Mouse (Mus musculus) gastrocnemius, postnatal 14 days (tissue): ENCODE results near the gene Casp7. TPM values are rescaled to one million over a fixed set of nuclear protein-coding genes. Genes with fewer than 3 reads are reported as not detected.
A peak's percentile ranks its signal among the peaks of the same experiment; 100 is the strongest.
"Not testable (repeated sequence)": the region's sequence is repeated elsewhere in the genome, so short reads cannot be mapped to it uniquely, and the experiment has no call there.

Experiments
- DNase-seq: peaks from one replicate; pipeline ENCODE4 v3.0.0; 2021; ENCODE audit warnings: mixed read lengths
- intact Hi-C: fragments of 180-260 bp; cut with DNase I; formaldehyde crosslinking; loops from one replicate; pipeline ENCODE4 v1.15.1; 2025; ENCODE audit warnings: low total_unique reads
- total RNA-seq, 2 experiments: library from RNA; stranded (reverse); gene quantifications; 2 replicates each; pipeline ENCODE4 v1.2.3; 2021

Gene Casp7
- total RNA-seq, 2 experiments from 2014 or later, result 6.2 to 7.7 TPM

DNA sequence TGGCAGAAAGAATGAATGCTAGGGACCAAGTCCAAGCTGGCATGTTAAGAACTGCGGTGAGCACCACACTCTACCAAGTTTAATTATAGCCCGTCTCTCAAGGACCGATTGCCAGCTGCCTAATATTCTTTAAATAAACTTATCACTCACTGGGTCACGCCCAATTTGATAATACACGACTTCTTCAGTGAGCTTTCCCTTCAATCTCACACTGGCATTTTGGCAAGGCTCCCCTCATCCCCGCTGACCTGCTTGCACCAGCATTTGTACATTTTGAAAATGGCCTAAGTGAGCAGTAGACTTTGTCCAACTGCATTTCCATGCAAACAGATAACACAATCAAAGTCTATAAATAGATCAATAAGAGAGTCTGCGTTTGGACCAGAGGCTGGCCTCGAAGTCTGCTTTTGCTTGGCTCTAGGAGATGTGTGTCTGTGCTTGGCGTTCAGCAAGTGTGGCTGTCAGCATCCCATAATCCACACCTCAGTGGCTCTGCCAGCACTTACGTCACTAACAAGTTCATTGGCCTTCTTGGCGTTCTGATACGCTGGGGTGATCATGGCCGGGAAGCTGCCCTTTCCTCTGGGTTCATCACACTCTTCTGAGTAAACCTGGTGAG is 18.3 kb upstream of the Casp7 start:
- intact Hi-C loops, result no loop called here
- no peak for DNase-seq

GRCm38 (mm10) chr19:56380341-56380740 is 16.6 kb upstream of the Casp7 start:
- intact Hi-C loops, result no loop called here
- DNase-seq, result no peak

GRCm38 (mm10) chr19:56381407-56381806 is 15.5 kb upstream of the Casp7 start:
- no peak for DNase-seq
- intact Hi-C loops, result no loop called here

GRCm38 (mm10) chr19:56385546-56385945 is 11.4 kb upstream of the Casp7 start:
- intact Hi-C loops, result no loop called here
- no peak for DNase-seq

- no peak for DNase-seq
- intact Hi-C loops, result no loop called here
Measured at GRCm38 (mm10) chr19:56386095-56386494, 10.8 kb upstream of the Casp7 start.

GRCm38 (mm10) chr19:56387726-56388302 is 9.1 kb upstream of the Casp7 start:
- no peak for DNase-seq
- intact Hi-C loops, result no loop called here

- DNase-seq, result peak; percentile 51
- intact Hi-C loops, result no loop called here
Measured at GRCm38 (mm10) chr19:56389176-56389575, 7.8 kb upstream of the Casp7 start.

DNA sequence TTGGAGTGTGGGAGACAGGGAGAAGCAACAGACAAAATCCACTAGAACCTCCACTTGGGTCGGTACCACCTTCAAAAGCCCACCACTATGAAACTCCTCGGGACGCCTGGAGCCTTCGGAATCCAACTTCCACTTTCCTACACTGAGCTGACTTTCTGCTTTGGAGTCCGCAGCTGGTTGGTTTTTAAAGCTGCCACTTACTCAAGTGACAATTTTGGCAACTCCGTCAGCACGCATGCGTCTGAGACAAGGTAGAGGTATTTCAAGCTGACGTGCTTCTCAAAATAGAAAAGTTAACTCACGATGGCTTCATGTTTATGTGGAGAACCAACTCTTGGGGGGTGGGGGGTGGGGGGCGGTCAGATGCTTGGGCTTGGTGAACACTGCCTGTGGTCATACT is 7.0 kb upstream of the Casp7 start, which contains the start of gene Nrap:
Gene Nrap, minus strand, starts transcription at position 159 of the 400 bp plus-strand sequence.
- intact Hi-C loops, result no loop called here
- DNase-seq, result peak; percentile 40

GRCm38 (mm10) chr19:56391307-56392046 is 5.5 kb upstream of the Casp7 start:
- DNase-seq, result no peak
- intact Hi-C loops, result no loop called here

GRCm38 (mm10) chr19:56393311-56393866 is 3.5 kb upstream of the Casp7 start:
- no peak for DNase-seq
- intact Hi-C loops, result no loop called here

- intact Hi-C loops, result no loop called here
- no peak for DNase-seq
Measured at GRCm38 (mm10) chr19:56395183-56395935, 1.6 kb upstream of the Casp7 start.

DNA sequence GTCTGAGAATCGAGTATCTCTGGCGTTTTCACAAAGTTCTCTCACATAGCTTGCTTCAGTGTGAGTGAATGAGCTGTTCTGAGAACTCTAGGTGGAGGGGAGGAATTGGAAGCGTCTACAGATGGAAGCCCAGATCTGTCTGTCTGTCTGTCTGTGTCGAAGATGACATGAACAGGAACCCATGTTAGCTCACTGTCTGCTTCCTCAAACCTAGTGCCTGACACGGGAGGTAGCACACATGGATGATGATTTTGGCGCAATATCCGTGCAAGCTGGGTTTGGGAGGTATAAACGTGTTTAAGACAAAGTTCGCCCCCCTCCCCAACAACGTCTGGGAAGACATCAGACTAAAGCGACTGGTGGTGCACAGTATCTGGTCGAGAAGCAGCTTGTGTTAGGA is 702 bp upstream of the Casp7 start:
- intact Hi-C loops, result no loop called here

DNA sequence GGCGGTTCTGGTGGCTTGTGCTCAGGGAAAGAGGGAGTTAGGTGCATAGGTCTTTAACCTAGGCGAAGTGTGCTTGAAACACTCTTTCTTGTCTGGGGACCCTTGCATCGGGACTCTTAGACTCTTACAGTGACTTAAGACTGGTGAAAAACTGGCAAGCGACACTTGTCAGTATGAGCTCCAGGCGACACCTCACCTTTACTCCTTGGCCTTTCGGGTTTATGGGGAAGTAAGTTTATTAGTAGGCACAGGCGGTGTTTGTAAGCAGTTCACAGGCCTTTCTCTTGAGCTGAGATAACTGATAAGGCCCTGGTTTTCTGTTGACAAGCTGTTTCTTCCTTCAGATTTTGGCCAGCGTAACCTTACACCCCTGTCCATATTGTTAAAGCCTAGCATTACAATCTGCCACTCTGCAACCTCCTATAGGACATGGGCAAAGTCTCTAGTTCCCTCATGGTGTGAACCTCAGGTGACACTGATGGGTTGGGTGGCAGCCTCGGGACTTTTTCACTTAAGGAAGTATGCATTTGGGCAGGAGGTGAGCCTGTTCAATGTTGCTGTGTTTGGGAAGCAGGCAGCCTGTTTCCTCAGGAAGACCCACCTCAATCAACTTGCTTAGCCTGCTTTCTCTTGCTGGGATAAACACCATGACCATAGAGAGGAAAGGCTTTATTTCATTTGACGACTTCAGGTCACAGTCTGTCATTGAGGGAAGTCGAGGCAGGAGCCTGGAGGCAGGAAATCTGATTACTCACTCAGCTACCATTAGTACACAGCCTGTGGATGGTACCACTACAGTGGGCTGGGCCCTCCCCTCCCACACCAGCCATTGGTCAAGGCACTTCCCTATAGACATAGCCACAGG is 966 bp downstream of the Casp7 start:
- intact Hi-C loops, result no loop called here
- DNase-seq, result no peak

More for the DNA sequence above, 702 bp upstream of the Casp7 start:
- no peak for DNase-seq

DNA sequence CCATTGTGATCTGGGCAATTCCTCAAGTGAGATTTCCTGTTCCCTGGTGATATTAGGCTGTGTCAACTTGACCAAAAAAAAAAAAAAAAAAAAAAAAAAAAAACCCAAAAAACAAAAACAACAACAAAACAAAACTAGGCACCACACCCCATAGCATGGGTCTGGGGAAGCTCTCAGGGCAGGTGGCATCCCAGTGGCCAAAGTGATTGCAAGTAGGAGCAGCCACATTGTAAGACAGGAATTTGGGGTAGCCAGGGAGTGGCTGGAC is 1.5 kb downstream of the Casp7 start:
- no peak for DNase-seq
- intact Hi-C loops, result no loop called here

- DNase-seq, result peak; percentile 72
- intact Hi-C loops, result no loop called here
Measured at GRCm38 (mm10) chr19:56400200-56400599, 3.3 kb downstream of the Casp7 start.

GRCm38 (mm10) chr19:56401864-56402263 is 4.9 kb downstream of the Casp7 start:
- intact Hi-C loops, result no loop called here
- DNase-seq, result no peak

DNA sequence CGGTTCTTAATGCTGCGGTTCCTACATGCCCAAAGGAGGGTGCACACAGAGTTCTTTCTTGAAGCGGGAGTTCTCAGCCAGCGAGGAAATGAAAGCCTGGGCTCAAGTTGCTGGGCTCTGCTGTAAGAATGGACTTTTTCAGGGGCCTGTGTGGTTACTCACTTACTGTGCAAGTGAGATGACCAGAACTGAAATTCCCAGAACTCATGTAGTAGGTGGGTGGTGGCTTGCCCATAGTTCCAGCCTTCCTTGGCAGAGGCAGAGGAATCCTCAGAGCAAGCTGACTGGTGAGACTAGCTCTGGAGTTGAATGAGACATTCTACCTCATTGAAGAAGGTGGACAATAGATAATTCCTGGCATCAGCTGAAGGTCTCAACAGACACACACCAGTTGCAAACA is 8.9 kb downstream of the Casp7 start:
- intact Hi-C loops, result no loop called here

GRCm38 (mm10) chr19:56406581-56406980 is 9.7 kb downstream of the Casp7 start:
- intact Hi-C loops, result no loop called here

More for the DNA sequence above, 8.9 kb downstream of the Casp7 start:
- no peak for DNase-seq

DNA sequence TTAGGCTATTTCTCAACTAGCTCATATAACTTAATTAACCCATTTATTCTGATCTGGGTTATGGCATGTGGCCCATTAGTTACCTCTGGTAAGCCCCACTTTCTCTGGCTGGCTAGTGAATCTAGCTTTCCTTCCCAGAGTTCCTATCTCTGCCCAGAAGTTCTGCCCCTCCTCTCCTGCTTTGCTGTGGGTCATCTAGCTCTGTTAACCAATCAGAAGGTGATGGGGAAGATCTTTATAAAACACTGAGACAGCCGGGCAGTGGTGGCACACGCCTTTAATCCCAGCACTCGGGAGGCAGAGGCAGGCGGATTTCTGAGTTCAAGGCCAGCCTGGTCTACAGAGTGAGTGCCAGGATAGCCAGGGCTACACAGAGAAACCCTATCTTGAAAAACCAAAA is 13.0 kb downstream of the Casp7 start:
- intact Hi-C loops, DNase-seq: not testable (repeated sequence)

More at GRCm38 (mm10) chr19:56406581-56406980, 9.7 kb downstream of the Casp7 start:
- peak; percentile 50 for DNase-seq
